Mouse (Mus musculus) erythroid progenitor cell, adult 5-6 weeks (primary cell): ENCODE data around the gene Crhr1. TPM values are rescaled to one million over a fixed set of nuclear protein-coding genes. Genes with fewer than 3 reads are reported as not detected.
A peak's percentile ranks its signal among the peaks of the same experiment; 100 is the strongest.

ENCODE experiments used
- ATAC-seq: replicated peaks from 2 replicates; pipeline ENCODE4 v1.8.0; 2016; ENCODE audit warnings: moderate number of reproducible peaks, mild to moderate bottlenecking, moderate TSS enrichment, inconsistent platforms; ENCODE audit not compliant: poor library complexity, low FRiP score, severe bottlenecking
- total RNA-seq, 2 experiments: library from RNA; stranded (forward) in 1 of 2; stranded (reverse) in 1 of 2; fragments of 150-400 nt in 1 of 2; fragments of 186-747, 209-891 nt in 1 of 2; gene quantifications; 2 replicates each; pipeline versions ENCODE4 v1.2.3 to v1.2.4; 2015 to 2017; ENCODE audit warnings: low replicate concordance in 2 of 2

Gene Crhr1
- total RNA-seq, 2 experiments from 2014 or later, result not detected

DNA sequence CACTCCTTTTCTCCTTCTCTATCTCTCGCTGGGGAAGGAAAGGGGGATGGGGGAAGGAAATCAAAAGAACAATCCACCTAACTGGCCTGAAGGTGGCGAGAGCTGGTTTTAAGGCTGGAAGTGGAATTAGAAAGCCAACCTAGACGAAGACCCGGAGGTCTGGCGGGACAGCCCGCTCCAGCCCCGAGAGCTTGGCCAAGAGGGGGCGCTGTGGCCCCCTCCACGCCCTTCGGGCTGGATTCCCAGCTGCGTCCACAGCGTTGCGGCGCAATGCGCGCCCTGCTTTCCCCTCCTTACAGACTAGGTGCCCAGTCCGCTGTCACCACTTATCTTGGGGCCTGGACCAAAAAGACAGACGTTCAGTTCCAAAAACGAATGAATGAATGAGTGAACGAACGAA is 899 bp upstream of the Crhr1 start:
- ATAC-seq, result no peak

DNA sequence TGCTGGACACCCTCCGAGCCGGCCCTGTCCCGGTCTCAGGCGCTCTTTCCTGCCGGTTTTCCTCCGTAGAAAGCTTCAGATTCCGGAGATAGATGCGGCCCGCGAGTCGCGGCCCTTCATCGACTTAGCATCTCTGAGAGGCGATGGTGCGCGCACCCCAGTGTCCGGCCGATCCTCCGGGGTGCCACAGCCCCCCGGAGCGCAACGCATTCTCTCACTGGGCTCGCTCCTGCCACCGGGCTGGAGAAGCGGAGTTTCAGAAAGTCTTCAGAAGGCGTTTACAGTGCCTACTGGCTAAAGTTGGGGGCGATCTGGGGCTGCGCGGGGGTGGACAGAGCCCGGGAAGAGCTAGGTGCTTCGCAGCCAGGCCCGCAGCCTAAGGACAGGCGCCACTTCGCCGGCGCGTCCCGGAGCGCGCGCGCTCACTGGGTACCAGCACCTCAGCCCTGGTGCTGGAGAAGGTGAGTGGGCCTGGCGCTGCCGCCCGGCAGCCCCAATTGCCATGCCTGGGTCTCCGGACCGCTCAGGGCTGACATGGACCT is 858 bp downstream of the Crhr1 start:
- ATAC-seq, result no peak

DNA sequence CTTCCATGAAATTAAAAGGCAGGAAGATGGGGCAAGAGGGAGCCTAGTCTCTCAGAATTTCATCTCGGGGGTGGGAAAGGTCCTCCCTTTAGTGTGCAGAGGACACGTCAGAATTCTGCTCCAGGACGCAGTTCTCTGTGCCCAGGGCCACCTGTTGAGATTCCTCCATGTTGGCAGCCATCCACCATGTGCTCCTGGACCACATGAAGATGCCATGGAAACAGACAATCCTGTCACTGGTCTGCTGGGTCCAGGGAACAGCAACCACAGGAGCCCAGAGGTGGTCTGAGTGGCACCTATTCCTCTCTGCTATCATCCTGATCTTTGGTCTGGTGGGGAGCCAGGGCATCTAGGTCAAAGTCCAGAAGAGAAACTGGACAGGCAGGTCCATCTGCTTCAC is 6.3 kb downstream of the Crhr1 start:
- ATAC-seq, result no peak

DNA sequence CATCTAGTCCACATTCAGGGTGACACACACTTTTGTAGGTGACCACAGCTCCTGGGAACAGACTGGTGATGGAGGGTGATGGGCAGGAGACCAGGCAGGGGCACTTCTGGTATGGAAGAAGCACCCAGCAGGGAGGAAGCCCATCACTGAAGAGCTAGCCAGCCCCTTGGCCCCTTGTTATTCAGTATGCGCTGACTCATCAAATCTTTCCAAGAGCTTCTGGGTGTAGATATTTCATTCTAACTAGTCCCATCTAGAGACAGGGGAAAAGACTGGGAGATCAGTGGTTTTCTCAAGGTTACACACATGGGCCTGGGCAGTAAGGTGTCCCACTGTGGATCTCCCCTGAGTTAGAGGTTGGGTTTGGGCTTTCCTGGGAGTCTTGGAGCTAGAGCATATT is 12.3 kb downstream of the Crhr1 start:
- ATAC-seq, result no peak

DNA sequence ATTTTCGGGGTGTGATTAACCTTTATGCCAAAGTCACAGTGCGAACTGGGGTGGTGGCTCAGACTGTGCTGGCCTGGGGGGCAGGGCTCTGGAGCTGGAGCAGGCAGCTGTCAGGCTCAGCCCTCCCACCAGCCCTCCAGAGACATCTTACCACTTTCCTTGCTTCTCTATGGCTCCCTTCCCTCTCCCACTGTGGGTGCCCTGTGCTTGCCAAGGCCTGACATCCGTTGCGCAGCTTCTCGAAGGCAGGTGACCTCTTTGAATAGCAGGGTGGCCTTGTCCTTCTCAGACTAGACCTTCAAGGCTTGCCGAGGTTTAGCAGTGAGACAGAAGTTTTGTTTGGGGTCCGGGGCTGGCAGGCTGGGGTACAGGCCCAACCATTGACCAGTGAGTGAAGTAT is 16.1 kb downstream of the Crhr1 start:
- no peak for ATAC-seq

DNA sequence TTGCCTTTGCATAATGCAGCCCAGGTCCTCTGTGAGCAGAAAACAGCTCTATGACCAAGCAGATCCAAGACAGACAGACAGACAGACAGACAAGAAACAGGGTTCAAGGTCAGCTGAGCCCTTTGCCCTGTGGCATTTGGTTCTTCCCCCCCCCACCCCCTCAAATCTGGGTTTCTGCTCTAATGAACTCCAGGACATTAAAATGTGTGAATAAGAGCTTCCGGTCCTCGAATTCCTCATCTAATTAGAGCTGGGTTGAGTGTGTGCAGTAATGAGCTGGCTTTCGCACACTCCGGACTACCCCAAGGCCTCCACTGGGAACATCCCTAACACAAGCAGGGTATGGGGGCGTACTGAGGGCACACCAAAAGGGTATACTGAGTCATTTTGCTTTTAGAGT is 18.3 kb downstream of the Crhr1 start:
- ATAC-seq, result no peak

DNA sequence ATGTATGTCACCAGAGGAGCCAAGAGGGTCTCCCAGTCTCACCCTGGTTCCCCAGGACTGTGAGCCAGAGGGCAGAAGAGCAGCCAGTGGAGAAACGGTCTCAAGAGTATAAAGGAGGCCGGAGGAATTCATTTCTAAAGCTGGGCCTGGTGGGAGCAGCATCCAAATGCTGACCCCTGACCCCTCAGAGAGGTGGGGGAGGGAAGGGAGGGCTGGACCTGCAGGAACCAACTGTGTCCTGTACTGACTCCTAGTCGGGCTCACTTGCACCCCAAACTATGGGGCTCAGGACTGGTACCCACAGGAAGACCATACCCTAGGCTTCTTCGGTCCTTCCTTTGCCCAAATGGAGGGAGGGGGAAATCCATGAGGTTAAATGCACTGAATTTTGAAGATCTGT is 21.7 kb downstream of the Crhr1 start:
- no peak for ATAC-seq

DNA sequence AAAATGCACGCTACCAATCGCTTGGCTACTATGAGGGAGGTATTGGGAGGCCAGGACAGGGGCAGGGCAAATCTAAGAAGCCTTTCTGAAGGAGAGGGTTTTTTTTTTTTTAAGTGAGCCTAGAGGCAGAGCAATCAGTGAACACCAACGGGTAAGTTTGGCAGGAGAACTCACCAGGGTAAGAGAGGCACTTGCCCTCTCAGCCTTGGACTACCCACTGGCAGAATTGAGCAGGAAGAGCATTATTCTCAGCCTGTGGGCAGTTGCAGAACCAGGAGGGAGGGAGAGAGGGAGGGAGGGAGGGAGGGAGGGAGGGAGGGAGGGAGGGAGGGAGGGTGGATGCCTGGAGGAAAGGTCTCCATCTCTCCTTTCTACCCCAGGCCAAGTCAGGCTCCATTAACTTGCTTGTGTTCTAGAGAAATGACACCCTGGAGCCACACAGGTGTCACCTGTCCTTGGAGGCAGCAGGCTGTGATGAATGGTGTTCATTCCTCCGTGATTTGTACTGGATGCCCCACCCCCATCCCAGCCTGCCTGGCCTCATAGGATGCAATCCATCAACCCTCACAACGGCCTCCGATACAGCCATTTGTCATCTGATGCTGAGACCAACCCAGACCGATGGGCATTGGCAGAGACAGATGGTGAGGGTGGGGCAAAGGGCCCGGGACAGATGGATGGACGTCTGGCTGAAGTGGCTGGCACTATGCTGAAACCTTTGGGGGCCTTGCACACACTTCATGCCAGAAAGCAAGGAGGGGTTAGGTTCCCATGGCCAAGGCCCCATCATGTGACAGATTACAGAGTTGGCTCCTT is 22.4 kb downstream of the Crhr1 start:
- no peak for ATAC-seq

DNA sequence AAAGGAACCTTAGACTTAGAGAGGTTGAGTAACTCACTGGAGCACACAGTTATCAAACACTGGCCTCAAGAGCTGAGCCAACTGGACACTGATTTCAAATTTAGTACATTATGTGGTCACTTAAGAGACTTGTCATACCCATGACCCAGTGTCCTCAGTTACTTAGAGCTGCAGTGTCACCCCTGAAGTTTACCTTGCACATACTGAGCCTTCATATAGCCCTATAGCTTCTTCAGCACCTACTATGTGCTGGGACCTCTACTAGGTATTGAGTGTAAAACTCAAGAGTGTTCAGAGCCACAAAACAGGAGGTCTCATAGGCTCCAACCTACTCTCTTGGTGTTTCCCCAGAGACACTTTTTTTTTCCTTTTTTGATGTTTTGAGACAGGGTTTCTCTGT is 23.2 kb downstream of the Crhr1 start:
- no peak for ATAC-seq

DNA sequence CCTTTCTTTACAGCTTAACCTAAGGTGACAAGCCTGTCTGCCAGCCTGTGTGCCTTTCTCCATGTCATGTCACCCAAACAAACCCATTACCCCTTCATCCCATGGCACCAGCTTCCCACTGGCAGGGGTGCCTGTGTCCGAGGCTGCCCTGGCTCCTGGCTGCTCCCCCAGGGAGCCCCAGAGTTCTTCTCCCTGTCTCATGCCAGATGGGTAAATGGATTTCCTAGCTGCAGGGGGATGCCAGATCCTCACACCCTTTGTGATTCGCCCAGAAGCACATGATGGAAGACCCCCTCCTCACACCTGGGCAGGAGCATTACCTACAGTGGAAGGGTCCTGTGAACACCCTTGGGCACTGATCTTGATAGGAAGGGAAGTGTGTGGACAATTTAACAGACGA is 23.7 kb downstream of the Crhr1 start:
- no peak for ATAC-seq

DNA sequence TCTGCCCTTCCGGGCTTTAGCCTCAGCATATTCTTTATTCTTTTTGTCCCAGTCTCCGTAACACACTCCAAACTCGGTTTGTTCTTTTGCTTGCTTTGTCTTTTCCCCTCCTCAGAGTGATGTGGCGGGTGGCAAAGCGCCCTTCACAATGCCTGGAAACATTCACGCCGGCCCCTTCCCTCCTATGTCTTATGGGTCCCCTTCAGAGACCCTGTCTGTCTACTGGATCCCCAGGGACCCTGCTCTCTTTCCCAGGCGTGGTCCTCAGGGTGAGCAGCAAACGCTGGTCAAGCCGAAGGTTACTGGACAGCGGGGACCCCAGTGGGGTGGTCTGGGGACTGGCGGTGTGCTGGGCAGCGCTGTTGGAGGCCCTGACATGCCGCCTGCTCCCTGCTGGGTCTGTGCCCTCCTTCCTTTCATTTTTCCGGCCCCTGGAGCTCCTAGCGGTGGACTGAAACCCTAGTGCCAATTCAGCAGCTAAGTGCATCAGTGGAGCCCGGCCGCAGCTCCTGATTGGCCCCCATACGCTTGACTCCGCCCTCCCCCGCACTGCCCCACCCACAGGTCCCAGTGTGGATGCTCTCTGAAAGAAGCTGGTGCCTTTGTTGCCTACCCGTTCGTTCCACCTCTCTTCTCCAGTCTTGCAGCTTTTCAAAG is 25.1 kb downstream of the Crhr1 start:
- no peak; the same call in 1 of the 2 replicates for ATAC-seq

DNA sequence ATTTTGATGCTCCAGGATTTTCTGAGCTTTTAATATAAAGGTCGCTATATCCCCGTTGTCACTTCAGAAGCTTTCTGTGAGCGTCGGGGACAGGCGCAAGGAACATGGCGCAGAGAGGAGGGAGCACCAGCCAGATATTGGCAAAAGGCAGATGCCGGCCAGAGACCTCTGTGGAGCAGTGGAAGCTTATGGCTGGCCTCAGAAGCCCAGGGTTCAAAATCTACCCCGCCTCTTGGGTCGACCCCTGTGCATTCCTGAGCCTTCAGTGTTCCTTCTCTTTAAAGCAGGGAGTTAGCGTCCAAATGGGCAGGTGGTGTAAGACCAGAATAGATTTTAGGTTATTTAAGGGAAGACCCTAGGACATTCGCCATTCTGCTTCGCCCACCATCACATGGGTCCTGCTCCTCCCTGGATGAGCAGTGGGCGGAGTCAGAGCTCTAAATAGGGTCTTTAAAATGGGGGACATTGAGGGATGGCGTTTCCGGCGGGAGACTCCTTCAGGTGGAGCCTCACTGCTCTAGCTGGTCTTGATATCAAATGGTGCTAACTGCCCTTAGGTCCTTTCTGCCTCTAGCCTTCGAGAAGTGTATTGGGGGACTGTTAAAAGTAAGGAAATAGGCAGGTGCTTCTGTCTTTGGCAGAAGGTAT is 25.7 kb downstream of the Crhr1 start:
- no peak for ATAC-seq

DNA sequence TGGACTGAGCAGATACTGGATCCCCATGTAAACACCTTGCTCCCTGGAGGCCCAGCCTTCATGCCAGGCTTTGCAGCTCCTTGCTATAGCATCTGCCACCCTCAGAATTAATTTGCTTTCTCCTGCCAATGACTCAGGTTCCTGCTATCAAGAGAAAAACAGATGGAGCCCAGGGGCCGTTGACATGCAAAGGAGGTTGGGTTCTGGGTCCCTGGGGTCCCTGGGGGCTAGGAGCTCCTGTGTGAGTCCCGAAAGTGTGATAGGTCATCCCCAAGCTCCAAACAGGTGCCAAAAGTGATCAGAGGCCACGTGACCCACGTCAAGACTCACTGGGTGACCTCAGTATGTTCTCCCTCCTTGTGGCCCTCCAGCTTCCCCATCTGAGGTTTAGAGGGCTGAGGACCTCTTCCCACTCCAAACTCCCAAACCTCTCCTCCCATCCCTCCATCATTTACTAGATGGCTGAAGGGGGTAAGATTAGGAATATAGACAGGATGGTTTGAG is 27.2 kb downstream of the Crhr1 start:
- no peak for ATAC-seq

DNA sequence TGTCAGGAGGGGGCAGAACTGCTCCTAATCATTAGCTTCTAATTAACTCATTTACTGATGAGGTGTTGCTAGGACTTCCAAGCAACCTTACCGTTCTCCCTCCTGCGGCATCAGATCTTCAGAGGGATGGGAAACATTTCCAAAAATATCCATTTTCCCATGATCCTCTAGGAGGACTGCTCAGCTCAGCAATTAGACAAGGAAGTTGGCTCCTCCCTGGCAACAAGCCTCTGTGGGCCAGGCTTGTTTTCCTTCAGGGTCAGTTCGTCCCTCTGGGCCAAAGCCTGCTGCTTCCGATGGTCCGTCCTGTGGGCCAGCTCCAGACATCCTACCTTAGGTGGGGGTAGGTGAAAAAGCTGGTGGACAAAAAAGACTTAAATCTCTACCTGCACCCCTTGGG is 28.5 kb downstream of the Crhr1 start:
- no peak for ATAC-seq

DNA sequence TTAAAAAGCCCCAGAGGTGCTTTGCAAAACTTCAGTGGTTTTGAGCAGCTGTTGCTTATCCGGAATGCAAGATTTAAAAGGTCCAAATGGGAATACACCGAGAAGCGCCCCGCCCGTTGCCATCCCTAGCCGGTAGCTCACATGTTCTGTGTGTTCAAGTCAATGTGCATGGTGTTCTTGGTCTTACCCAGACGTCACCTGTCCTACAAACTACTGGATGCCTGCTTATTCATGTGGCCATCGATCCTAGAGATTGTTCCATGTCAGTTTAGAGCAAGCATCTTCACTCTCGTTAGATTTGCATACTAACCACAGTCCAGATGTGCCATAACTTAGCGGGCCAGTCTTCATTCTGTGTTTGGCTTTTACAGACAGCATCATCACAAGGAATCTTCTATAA is 31.6 kb downstream of the Crhr1 start:
- no peak for ATAC-seq

DNA sequence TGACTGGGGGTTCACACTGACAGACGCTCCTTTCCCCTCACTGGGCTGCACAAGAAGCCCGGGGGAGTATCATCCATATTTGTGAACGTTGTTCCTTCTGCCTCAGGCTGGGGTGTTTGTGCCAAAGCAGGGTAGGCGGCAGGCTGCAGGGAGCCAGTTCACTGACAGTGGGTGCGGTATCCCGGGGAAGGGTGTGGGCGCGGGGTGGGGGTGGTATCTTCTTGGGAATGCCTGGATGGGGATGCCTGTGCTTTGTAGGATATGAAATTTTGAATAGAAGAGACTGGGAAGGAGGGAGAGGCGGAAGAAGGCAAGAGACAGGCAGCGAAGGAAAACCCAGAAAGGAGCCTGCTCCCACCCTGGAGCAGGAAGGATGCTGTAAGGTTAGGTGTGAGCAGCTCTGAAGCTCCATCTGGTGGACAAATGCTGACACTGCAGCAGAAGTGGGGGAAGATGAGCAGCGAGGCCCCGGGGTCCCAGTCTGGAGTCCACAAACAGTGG is 38.7 kb downstream of the Crhr1 start:
- ATAC-seq, result 0 out of 2 replicates have a peak, but pooled peaks have one; percentile 41

DNA sequence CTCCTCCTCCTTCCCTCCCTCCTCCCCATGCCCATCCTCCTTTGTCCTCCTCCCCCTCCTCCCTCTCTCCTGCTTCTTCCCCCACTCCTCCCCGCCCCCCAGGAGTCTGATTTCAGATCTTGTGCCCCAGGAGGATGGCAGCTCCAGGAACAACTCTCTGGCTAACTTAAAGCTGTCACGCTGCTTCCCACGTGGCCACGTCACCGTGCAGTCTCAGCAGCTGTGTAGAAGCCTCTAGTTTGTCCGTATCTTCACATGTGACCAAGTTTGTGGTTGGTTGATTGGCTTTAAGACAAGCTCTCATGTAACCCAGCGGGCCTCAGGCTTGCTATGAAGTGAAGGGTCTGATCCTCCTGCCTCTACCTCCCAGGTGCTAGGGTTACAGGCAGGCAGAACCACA is 46.2 kb downstream of the Crhr1 start:
- ATAC-seq, result no peak

DNA sequence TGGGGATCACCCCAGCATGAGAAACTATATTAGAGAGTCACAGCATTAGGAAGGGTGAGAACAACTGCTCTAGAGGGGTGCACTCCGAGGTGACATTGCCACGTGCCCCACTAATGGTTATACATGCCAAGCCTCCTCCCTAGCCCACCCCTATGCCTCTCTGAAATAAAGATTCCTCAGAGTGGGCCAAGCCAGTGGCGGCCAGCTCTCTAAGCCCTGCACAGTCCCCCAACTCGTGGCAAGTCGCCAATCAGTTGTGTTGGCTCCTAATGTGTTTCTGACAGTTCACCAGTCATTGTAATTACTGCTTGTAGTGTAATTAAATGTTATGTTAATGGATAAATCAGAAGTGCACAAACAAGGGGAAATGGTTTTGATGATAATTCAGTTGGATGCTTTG is 47.1 kb downstream of the Crhr1 start:
- no peak for ATAC-seq

DNA sequence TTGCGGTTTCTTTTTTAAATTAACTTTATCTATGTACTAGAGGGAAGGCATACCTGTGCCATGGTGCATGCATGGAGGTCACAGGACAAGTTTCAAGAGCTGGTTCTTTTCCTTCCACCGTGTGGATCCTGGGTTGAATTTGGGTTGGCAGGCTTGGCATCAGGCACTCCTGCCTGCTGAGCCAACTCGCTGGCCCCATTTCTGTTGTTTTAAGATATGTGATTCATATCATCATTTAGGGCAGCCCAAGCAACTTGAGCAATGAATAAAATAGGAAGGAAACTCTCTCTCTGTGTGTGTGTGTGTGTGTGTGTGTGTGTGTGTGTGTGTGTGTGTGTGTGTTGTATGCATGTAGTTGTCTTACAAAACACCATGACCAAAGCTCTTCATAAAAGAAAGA is 49.5 kb downstream of the Crhr1 start:
- ATAC-seq, result no peak

DNA sequence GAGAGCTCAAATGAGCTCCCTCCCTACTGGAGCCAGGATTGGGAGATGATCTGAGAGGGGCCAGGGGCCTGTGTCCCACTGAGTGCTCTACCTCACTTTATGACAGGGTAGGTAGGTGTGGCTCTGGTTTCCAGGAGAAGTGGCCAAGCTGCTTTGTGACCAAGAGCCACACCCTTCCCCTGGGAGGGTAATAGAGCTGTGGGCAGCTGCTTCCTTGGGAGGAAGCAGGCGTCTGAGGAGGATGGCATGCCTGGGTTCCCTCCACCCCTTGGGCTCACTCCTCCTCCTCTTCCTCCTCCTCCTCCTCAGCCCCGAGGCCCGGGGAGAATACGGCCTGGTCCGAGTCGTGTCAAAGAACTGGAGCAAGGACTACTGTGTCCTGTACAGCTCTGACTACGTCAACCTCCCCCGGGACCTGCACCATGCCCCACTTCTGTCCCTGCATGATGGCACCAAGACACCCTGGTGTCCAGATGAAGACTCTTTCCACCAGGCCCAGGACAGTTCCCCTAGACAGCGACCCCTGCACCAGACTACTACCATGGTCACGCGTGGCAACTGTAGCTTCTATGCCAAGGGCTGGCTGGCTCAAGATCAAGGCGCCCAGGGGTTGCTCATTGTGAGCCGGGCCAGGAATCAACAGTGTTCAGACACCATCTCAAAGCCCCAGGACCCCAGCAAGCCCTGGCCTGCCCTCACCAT is 53.6 kb downstream of the Crhr1 start, which contains the start of gene Sppl2c:
Sppl2c (plus strand) TSS at position 193 of the 702 bp plus-strand sequence.
- no peak for ATAC-seq
